33 mouse cellular contexts compared by ENCODE assay signal in genomic region chr17:25165970-25166671, GRCm38 (mm10). TPM values are rescaled to one million over a fixed set of nuclear protein-coding genes. Genes with fewer than 3 reads are reported as not detected.
DNase-seq lines count a peak whose midpoint lies in the region; ATAC-seq and TF ChIP-seq lines count a peak whose summit lies in the region.
"Had no signal": no experiment of that assay in that cellular context is flagged by ENCODE, and none has a peak within 500 bp of the region (broad histone marks: within the 10 kb centered on the region; RNA-seq: fewer than 3 reads in every experiment).

No protein-coding gene starts in this region.

- TF ChIP-seq EP300 in lung, postnatal 0 days (IDR thresholded peaks at IDR 0.05): no peak

- H3K27me3 ChIP-seq in lung, postnatal 0 days (replicated peaks; ENCODE audit: insufficient read depth, low read length): no peaks in the 10 kb centered on the region
- no peaks in the 10 kb centered on the region for H3K27me3 ChIP-seq in intestine, embryonic 16.5 days (replicated peaks; ENCODE audit: control insufficient read depth, insufficient read depth, low read length)
- H3K27me3 ChIP-seq: embryonic facial prominence, embryonic 13.5 days; forebrain, embryonic 12.5 days; forebrain, embryonic 15.5 days; hindbrain, embryonic 12.5 days; hindbrain, embryonic 15.5 days had no signal

- H3K36me3 ChIP-seq in lung, postnatal 0 days (ENCODE audit: insufficient read depth, low read length): no peaks in the 10 kb centered on the region
- H3K36me3 ChIP-seq in intestine, embryonic 16.5 days (ENCODE audit: control insufficient read depth, insufficient read depth, low read length): no peaks in the 10 kb centered on the region
- H3K36me3 ChIP-seq: hindbrain, embryonic 15.5 days had no signal

- WGBS in lung, postnatal 0 days: 42% methylated on average over 6 of the region's 6 CpGs
- 35% methylated on average over 6 of the region's 6 CpGs for WGBS in intestine, embryonic 16.5 days

- H3K9me3 ChIP-seq in lung, postnatal 0 days (ENCODE audit: low read length): no peaks in the 10 kb centered on the region
- H3K9me3 ChIP-seq in intestine, embryonic 16.5 days (ENCODE audit: control insufficient read depth, low read length): no peaks in the 10 kb centered on the region
- H3K9me3 ChIP-seq: embryonic facial prominence, embryonic 10.5 days; embryonic facial prominence, embryonic 13.5 days; forebrain, embryonic 12.5 days; forebrain, embryonic 15.5 days; G1E; hindbrain, embryonic 12.5 days; hindbrain, embryonic 15.5 days had no signal

- no peaks in the 10 kb centered on the region for H3K4me1 ChIP-seq in lung, postnatal 0 days (ENCODE audit: insufficient read depth, low read depth, low read length)
- peaks cover 9% of the 10 kb centered on the region; the same call in 1 of the 2 replicates for H3K4me1 ChIP-seq in intestine, embryonic 16.5 days (ENCODE audit: control insufficient read depth, insufficient read depth, low read length)
- H3K4me1 ChIP-seq: embryonic facial prominence, embryonic 10.5 days; embryonic facial prominence, embryonic 13.5 days; forebrain, embryonic 12.5 days; forebrain, embryonic 15.5 days; hindbrain, embryonic 12.5 days; hindbrain, embryonic 15.5 days had no signal

- ATAC-seq in lung, postnatal 0 days: peak; percentile 63
- ATAC-seq in intestine, embryonic 16.5 days: peak; percentile 75
- ATAC-seq: forebrain, embryonic 15.5 days had no signal

- 0 out of 2 replicates have a peak overlapping the region, but pooled peaks have one; percentile 5 for H3K9ac ChIP-seq in lung, postnatal 0 days (replicated peaks; ENCODE audit: low read depth)
- H3K9ac ChIP-seq in intestine, embryonic 16.5 days (ENCODE audit: low read depth, low read length): no peak overlapping the region
- H3K9ac ChIP-seq: forebrain, embryonic 12.5 days; forebrain, embryonic 15.5 days; hindbrain, embryonic 12.5 days; hindbrain, embryonic 15.5 days had no signal

- H3K4me2 ChIP-seq in lung, postnatal 0 days (replicated peaks; ENCODE audit: low read depth, low read length): no peak overlapping the region
- H3K4me2 ChIP-seq in intestine, embryonic 16.5 days (ENCODE audit: low read depth, low read length): no peak overlapping the region
- H3K4me2 ChIP-seq: embryonic facial prominence, embryonic 13.5 days; forebrain, embryonic 12.5 days; forebrain, embryonic 15.5 days; heart, embryonic 11.5 days; hindbrain, embryonic 12.5 days; hindbrain, embryonic 15.5 days had no signal

- no peak overlapping the region for H3K4me3 ChIP-seq in gastrocnemius, adult 2 months
- no peak overlapping the region for H3K4me3 ChIP-seq in lung, postnatal 0 days (ENCODE audit: low read depth, low read length)
- no peak overlapping the region for H3K4me3 ChIP-seq in intestine, embryonic 16.5 days (ENCODE audit: low read length)
- H3K4me3 ChIP-seq: embryonic facial prominence, embryonic 10.5 days; embryonic facial prominence, embryonic 13.5 days; erythroblast, embryonic 14.5 days; forebrain, embryonic 12.5 days; forebrain, embryonic 15.5 days; hindbrain, embryonic 12.5 days; hindbrain, embryonic 15.5 days had no signal

- no peak for DNase-seq in gastrocnemius, adult 2 months
- no peak for DNase-seq in gastrocnemius, adult 18-20 months (ENCODE audit: low spot score)
- peak; percentile 31 for DNase-seq in lung, postnatal 0 days (ENCODE audit: low spot score)
- DNase-seq in lung, postnatal 25 days (ENCODE audit: low spot score): no peak
- no peak for DNase-seq in retina, postnatal 1 day
- DNase-seq: adrenal gland, postnatal 10 days; adrenal gland, postnatal 36 days; B cell, adult 2 months; cerebellum, adult 18-20 months; cerebellum, adult 9-10 months; cerebellum, postnatal 14 days; embryo, embryonic 11 days; gastrocnemius, postnatal 14 days; heart, adult 11 months had no signal

- peak overlapping the region; percentile 56; the same call in 1 of the 2 replicates for H3K27ac ChIP-seq in gastrocnemius, adult 2 months
- H3K27ac ChIP-seq in lung, postnatal 0 days (ENCODE audit: low read length): no peak overlapping the region
- H3K27ac ChIP-seq in intestine, embryonic 16.5 days (ENCODE audit: low read length): no peak overlapping the region; the same call in 1 of the 2 replicates
- H3K27ac ChIP-seq: embryonic facial prominence, embryonic 10.5 days; embryonic facial prominence, embryonic 13.5 days; forebrain, embryonic 12.5 days; forebrain, embryonic 15.5 days; hindbrain, embryonic 12.5 days; hindbrain, embryonic 15.5 days had no signal

- TF ChIP-seq CTCF in gastrocnemius, adult 2 months (IDR thresholded peaks at IDR 0.05): no peak
- TF ChIP-seq CTCF in lung, postnatal 0 days (IDR thresholded peaks at IDR 0.05): no peak

- intact Hi-C loops in gastrocnemius, adult 2 months (cut with DNase I): no loop called here

RNA-seq across cellular contexts. Expression of gene Ccdc154, which starts 3.9 kb away (rescaled TPM):
- total RNA-seq in gastrocnemius, adult 2 months (2021): not detected
- not detected for total RNA-seq in gastrocnemius, adult 18-20 months (2021)
- 0.51 and 0.77 TPM in 2 replicates for polyA plus RNA-seq in lung, postnatal 0 days (2015; fragmentation: Nextera tagmentation; extraction: Ambion mirVana)
- polyA plus RNA-seq in intestine, embryonic 16.5 days (2015; fragmentation: Nextera tagmentation; extraction: Ambion mirVana): 0.15 and 0.18 TPM in 2 replicates
- total RNA-seq: adrenal gland, postnatal 10 days; adrenal gland, postnatal 36 days; gastrocnemius, postnatal 14 days; heart, adult 8-10 months; heart, postnatal 25 days; hematopoietic stem cell, adult 5-6 weeks had no signal
- polyA plus RNA-seq: embryonic facial prominence, embryonic 10.5 days; embryonic facial prominence, embryonic 13.5 days; erythroblast, embryonic 14.5 days; forebrain, embryonic 12.5 days; forebrain, embryonic 15.5 days; G1E; heart, embryonic 11.5 days; heart, embryonic 14.5 days; heart, postnatal 0 days; hindbrain, embryonic 12.5 days; hindbrain, embryonic 15.5 days had no signal

RNA-seq across cellular contexts. Expression of gene Gm38655, which starts 9.2 kb away (rescaled TPM):
- total RNA-seq in gastrocnemius, adult 2 months (2021): not detected
- total RNA-seq in gastrocnemius, adult 18-20 months (2021): not detected
- 5.9 and 6.4 TPM in 2 replicates for polyA plus RNA-seq in lung, postnatal 0 days (2015; fragmentation: Nextera tagmentation; extraction: Ambion mirVana)
- 1.3 and 1.6 TPM in 2 replicates for polyA plus RNA-seq in intestine, embryonic 16.5 days (2015; fragmentation: Nextera tagmentation; extraction: Ambion mirVana)
- total RNA-seq: adrenal gland, adult 18-20 months; adrenal gland, postnatal 10 days; CH12.LX; common myeloid progenitor, adult 5-6 weeks; G1E; gastrocnemius, postnatal 14 days; gastrocnemius, postnatal 4 days; heart, adult 8-10 months; heart, postnatal 25 days; hematopoietic stem cell, adult 5-6 weeks had no signal
- polyA plus RNA-seq: embryonic facial prominence, embryonic 10.5 days; erythroblast, embryonic 14.5 days; forebrain, embryonic 12.5 days; forebrain, embryonic 15.5 days; heart, embryonic 14.5 days; heart, postnatal 0 days; hindbrain, embryonic 12.5 days; hindbrain, embryonic 15.5 days had no signal

RNA-seq across cellular contexts. Expression of gene BC003965, which starts 18.2 kb away (rescaled TPM):
- 10 to 100 TPM; 11.4 to 18.3 TPM for total RNA-seq in gastrocnemius, adult 2 months (2021)
- 10 to 100 TPM; 12.7 to 14.5 TPM for total RNA-seq in gastrocnemius, adult 18-20 months (2021)
- polyA plus RNA-seq in lung, postnatal 0 days (2015; fragmentation: Nextera tagmentation; extraction: Ambion mirVana): 18.5 and 19.5 TPM in 2 replicates
- 35.1 and 39.7 TPM in 2 replicates for polyA plus RNA-seq in intestine, embryonic 16.5 days (2015; fragmentation: Nextera tagmentation; extraction: Ambion mirVana)

RNA-seq across cellular contexts. Expression of gene Unkl, which starts 22.1 kb away (rescaled TPM):
- total RNA-seq in gastrocnemius, adult 2 months (2021): 1 to 10 TPM; 5.5 to 5.7 TPM
- 1 to 10 TPM; 5.3 to 5.8 TPM for total RNA-seq in gastrocnemius, adult 18-20 months (2021)
- 7.0 and 7.8 TPM in 2 replicates for polyA plus RNA-seq in lung, postnatal 0 days (2015; fragmentation: Nextera tagmentation; extraction: Ambion mirVana)
- polyA plus RNA-seq in intestine, embryonic 16.5 days (2015; fragmentation: Nextera tagmentation; extraction: Ambion mirVana): 4.8 and 5.3 TPM in 2 replicates

RNA-seq across cellular contexts. Expression of gene Clcn7, which starts 32.9 kb away (rescaled TPM):
- 10 to 100 TPM; 16.2 to 19.2 TPM for total RNA-seq in gastrocnemius, adult 2 months (2021)
- 10 to 100 TPM; 15.0 to 16.0 TPM for total RNA-seq in gastrocnemius, adult 18-20 months (2021)
- polyA plus RNA-seq in lung, postnatal 0 days (2015; fragmentation: Nextera tagmentation; extraction: Ambion mirVana): 18.0 and 19.2 TPM in 2 replicates
- polyA plus RNA-seq in intestine, embryonic 16.5 days (2015; fragmentation: Nextera tagmentation; extraction: Ambion mirVana): 21.8 and 23.5 TPM in 2 replicates
